Mouse (Mus musculus): ENCODE results near the gene Dffa.
"Not testable (repeated sequence)": the region's sequence is repeated elsewhere in the genome, so short reads cannot be mapped to it uniquely, and the experiment has no call there.

Gene Dffa

GRCm38 (mm10) chr4:149098571-149098970 is 5.4 kb upstream of the Dffa start:
- no peak for DNase-seq (ENCODE audit: low spot score in 2 of 2)

- DNase-seq (ENCODE audit: low spot score in 2 of 2): peak; percentile 62 to 91
These were observed 4.5 kb upstream of the Dffa start, which contains the start of gene Pex14 for GRCm38 (mm10) chr4:149099369-149100017. Gene Pex14 (minus strand): TSS chr4:149099876.

GRCm38 (mm10) chr4:149100449-149100848 is 3.5 kb upstream of the Dffa start:
- DNase-seq (ENCODE audit: low spot score in 2 of 2): not testable (repeated sequence)

- DNase-seq (ENCODE audit: low spot score in 2 of 2): no peak
These were observed 2.5 kb upstream of the Dffa start for GRCm38 (mm10) chr4:149101456-149101855.

- not testable (repeated sequence) for DNase-seq (ENCODE audit: low spot score in 2 of 2)
These were observed 16.1 kb downstream of the Dffa start for GRCm38 (mm10) chr4:149119978-149120562.

- DNase-seq (ENCODE audit: low spot score in 2 of 2): no peak
These were observed 19.5 kb downstream of the Dffa start for GRCm38 (mm10) chr4:149123432-149123831.

GRCm38 (mm10) chr4:149125341-149126114 is 21.6 kb downstream of the Dffa start:
- no peak for DNase-seq (ENCODE audit: low spot score in 2 of 2)

GRCm38 (mm10) chr4:149126115-149126509 is 22.2 kb downstream of the Dffa start:
- no peak for DNase-seq (ENCODE audit: low spot score in 2 of 2)

- no peak for DNase-seq (ENCODE audit: low spot score in 2 of 2)
These were observed 22.7 kb downstream of the Dffa start, which contains the start of gene Cort for GRCm38 (mm10) chr4:149126663-149127062. Gene Cort (minus strand): TSS chr4:149126763.

GRCm38 (mm10) chr4:149128467-149128866 is 24.5 kb downstream of the Dffa start:
- peak in 1 of 2 experiments; percentile 21 for DNase-seq (ENCODE audit: low spot score in 2 of 2)

GRCm38 (mm10) chr4:149131021-149131752 is 27.2 kb downstream of the Dffa start:
- no peak for DNase-seq (ENCODE audit: low spot score in 2 of 2)

- DNase-seq (ENCODE audit: low spot score in 2 of 2): no peak
These were observed 28.0 kb downstream of the Dffa start for GRCm38 (mm10) chr4:149131789-149132565.

- DNase-seq (ENCODE audit: low spot score in 2 of 2): no peak
These were observed 29.4 kb downstream of the Dffa start for GRCm38 (mm10) chr4:149133395-149133794.

GRCm38 (mm10) chr4:149136116-149136850 is 32.3 kb downstream of the Dffa start:
- DNase-seq (ENCODE audit: low spot score in 2 of 2): no peak

- peak; percentile 78 to 88 for DNase-seq (ENCODE audit: low spot score in 2 of 2)
These were observed 33.2 kb downstream of the Dffa start, which contains the start of gene Cenps for GRCm38 (mm10) chr4:149136982-149137770. Gene Cenps (minus strand): TSS chr4:149137629.

GRCm38 (mm10) chr4:149138515-149138914 is 34.6 kb downstream of the Dffa start:
- DNase-seq (ENCODE audit: low spot score in 2 of 2): no peak

GRCm38 (mm10) chr4:149143594-149143993 is 39.6 kb downstream of the Dffa start:
- no peak for DNase-seq (ENCODE audit: low spot score in 2 of 2)

- DNase-seq (ENCODE audit: low spot score in 2 of 2): peak in 1 of 2 experiments; percentile 89
These were observed 40.5 kb downstream of the Dffa start for GRCm38 (mm10) chr4:149144459-149144858.

GRCm38 (mm10) chr4:149145151-149145550 is 41.2 kb downstream of the Dffa start:
- DNase-seq (ENCODE audit: low spot score in 2 of 2): no peak

All from left cerebral cortex, adult 9 months (tissue).